Mouse (Mus musculus): Measurements from ENCODE around the gene Gga1. TPM values are rescaled to one million over a fixed set of nuclear protein-coding genes. Genes with fewer than 3 reads are reported as not detected.

Gene Gga1
- polyA plus RNA-seq, 1 experiment from 2014 or later, result 21.4 TPM

- Histone ChIP-seq H3K27ac (replicated peaks) (no peak overlapping the region; the same call in 1 of the 2 replicates), H3K4me2 (peak overlapping the region; percentile 100), H3K9ac (peak overlapping the region; percentile 69), H3K27me3 (0 out of 2 replicates have a peak, but pooled peaks cover 6% of the 10 kb centered on the region), H3K36me3 (replicated peaks) (peaks cover 26% of the 10 kb centered on the region), H3K9me3 (replicated peaks) (no peaks in the 10 kb centered on the region), H3K4me1 (replicated peaks) (peaks cover 53% of the 10 kb centered on the region), H3K4me3 (replicated peaks) (peak overlapping the region; percentile 68)
- ATAC-seq (ENCODE audit: insufficient read depth), result no peak
- WGBS (ENCODE audit: insufficient replicate concordance), result 37% methylated on average over 8 of the region's 8 CpGs
These were observed 38.1 kb downstream of the Gga1 start for GRCm38 (mm10) chr15:78914823-78915659.

DNA sequence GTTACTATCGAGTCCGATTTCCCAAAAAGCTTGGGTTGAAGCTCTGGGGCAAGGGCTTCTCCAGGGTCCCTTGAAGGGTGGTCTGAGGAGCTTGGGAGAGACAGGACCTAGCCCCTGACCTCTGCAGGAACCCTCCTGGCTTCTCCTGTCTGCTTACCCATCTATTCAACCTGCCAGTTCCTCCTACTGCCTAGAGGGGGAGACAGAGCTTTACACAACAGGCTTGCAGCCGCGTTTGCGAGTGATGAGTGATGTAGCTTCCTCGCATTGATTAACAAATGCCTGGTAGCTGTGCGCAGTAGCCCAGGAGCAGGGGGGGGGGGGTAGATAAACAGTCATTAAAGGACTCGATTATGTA lies 38.6 kb downstream of the Gga1 start:
- Histone ChIP-seq H3K9ac (no peak overlapping the region), H3K4me2 (peak overlapping the region; percentile 100), H3K4me3 (replicated peaks) (peak overlapping the region; percentile 68), H3K27me3 (0 out of 2 replicates have a peak, but pooled peaks cover 6% of the 10 kb centered on the region), H3K4me1 (replicated peaks) (peaks cover 59% of the 10 kb centered on the region), H3K27ac (replicated peaks) (no peak overlapping the region; the same call in 1 of the 2 replicates), H3K9me3 (replicated peaks) (no peaks in the 10 kb centered on the region), H3K36me3 (replicated peaks) (peaks cover 20% of the 10 kb centered on the region)
- WGBS (ENCODE audit: insufficient replicate concordance), result 6% methylated on average over 8 of the region's 8 CpGs
- no peak for ATAC-seq (ENCODE audit: insufficient read depth)

- Histone ChIP-seq H3K9ac (no peak overlapping the region), H3K27me3 (0 out of 2 replicates have a peak, but pooled peaks cover 6% of the 10 kb centered on the region), H3K9me3 (replicated peaks) (no peaks in the 10 kb centered on the region), H3K4me1 (replicated peaks) (peaks cover 61% of the 10 kb centered on the region), H3K27ac (replicated peaks) (peak overlapping the region; percentile 48), H3K4me2 (peak overlapping the region; percentile 100), H3K36me3 (replicated peaks) (peaks cover 15% of the 10 kb centered on the region), H3K4me3 (replicated peaks) (peak overlapping the region; percentile 4; the same call in 1 of the 2 replicates)
- no peak for ATAC-seq (ENCODE audit: insufficient read depth)
- 77% methylated on average over 12 of the region's 12 CpGs for WGBS (ENCODE audit: insufficient replicate concordance)
These were observed 39.2 kb downstream of the Gga1 start for GRCm38 (mm10) chr15:78916052-78916826.

DNA sequence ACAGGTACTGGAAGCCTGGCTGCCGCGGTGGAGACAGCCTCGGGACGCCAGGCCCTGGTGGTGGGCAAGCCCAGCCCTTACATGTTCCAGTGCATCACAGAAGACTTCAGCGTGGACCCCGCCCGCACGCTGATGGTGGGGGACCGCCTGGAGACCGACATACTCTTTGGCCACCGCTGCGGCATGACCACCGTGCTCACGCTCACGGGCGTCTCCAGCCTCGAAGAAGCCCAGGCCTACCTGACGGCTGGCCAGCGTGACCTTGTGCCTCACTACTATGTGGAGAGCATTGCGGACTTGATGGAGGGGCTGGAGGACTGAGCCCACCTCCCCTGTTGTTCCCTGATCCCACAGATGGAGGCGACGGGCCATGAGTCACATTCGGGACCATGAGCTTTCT lies 41.1 kb downstream of the Gga1 start:
- ATAC-seq (ENCODE audit: insufficient read depth), result no peak
- no peak overlapping the region for H3K9ac ChIP-seq
- no peak overlapping the region for H3K4me3 ChIP-seq (replicated peaks)
- H3K36me3 ChIP-seq (replicated peaks), result peaks cover 10% of the 10 kb centered on the region; the same call in 1 of the 2 replicates
- H3K27me3 ChIP-seq, result 0 out of 2 replicates have a peak, but pooled peaks cover 6% of the 10 kb centered on the region
- 87% methylated on average over 23 of the region's 23 CpGs for WGBS (ENCODE audit: insufficient replicate concordance)
- H3K9me3 ChIP-seq (replicated peaks), result no peaks in the 10 kb centered on the region
- H3K4me2 ChIP-seq, result no peak overlapping the region
- peaks cover 68% of the 10 kb centered on the region for H3K4me1 ChIP-seq (replicated peaks)
- H3K27ac ChIP-seq (replicated peaks), result no peak overlapping the region

DNA sequence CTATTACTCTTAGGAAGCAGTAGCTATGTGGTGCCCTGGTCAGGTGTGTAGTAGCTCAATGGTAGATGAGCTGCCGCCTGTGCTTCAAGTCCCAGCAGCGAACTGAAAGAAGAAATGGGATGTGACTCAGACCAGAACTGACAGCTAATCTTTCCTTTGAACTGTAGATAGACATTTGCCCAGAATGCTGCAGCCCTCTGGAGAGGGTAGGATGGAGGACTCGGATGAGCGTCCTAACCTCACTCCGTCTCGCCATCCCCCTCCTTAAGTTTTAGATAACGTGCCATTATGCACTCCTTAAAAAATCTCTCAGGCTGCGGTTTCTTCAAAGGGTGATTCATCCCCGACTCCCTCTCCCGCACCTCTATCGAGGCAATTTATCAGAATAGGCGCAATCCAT lies 42.9 kb downstream of the Gga1 start:
- no peaks in the 10 kb centered on the region for H3K27me3 ChIP-seq
- H3K9me3 ChIP-seq (replicated peaks), result no peaks in the 10 kb centered on the region
- no peak overlapping the region for H3K9ac ChIP-seq
- 76% methylated on average over 12 of the region's 12 CpGs for WGBS (ENCODE audit: insufficient replicate concordance)
- no peak overlapping the region for H3K4me3 ChIP-seq (replicated peaks)
- H3K27ac ChIP-seq (replicated peaks), result peak overlapping the region; percentile 66
- H3K36me3 ChIP-seq (replicated peaks), result peaks cover 10% of the 10 kb centered on the region; the same call in 1 of the 2 replicates
- peaks cover 68% of the 10 kb centered on the region for H3K4me1 ChIP-seq (replicated peaks)
- no peak for ATAC-seq (ENCODE audit: insufficient read depth)
- H3K4me2 ChIP-seq, result no peak overlapping the region

DNA sequence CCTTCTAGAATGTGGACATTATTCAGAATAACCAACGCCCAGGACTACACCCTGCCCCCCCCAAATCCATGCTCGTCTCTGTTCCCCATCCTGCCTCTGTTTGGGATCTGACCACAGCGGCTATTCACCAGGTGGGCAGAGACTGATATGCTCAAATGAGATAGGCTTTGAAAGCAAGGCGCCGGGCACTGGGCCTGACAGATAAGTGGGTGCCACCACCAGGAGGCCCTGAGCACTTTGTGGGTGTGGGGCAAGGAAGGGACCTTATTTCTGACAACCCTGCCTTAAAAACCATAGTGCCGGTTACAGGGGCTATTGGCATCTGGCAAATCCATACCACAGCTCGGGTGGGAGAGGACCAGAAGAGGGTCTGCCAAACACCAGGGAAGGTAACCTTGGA lies 45.7 kb downstream of the Gga1 start:
- Histone ChIP-seq H3K4me2 (peak overlapping the region; percentile 79), H3K9ac (peak overlapping the region; percentile 66), H3K4me1 (replicated peaks) (peaks cover 75% of the 10 kb centered on the region), H3K9me3 (replicated peaks) (no peaks in the 10 kb centered on the region), H3K36me3 (replicated peaks) (peaks cover 10% of the 10 kb centered on the region; the same call in 1 of the 2 replicates), H3K27me3 (no peaks in the 10 kb centered on the region), H3K27ac (replicated peaks) (peak overlapping the region; percentile 98), H3K4me3 (replicated peaks) (peak overlapping the region; percentile 49)
- peak; percentile 81 for ATAC-seq (ENCODE audit: insufficient read depth)
- WGBS (ENCODE audit: insufficient replicate concordance), result 13% methylated on average over 7 of the region's 7 CpGs

- Histone ChIP-seq H3K27ac (replicated peaks) (peak overlapping the region; percentile 98), H3K9ac (peak overlapping the region; percentile 66), H3K9me3 (replicated peaks) (no peaks in the 10 kb centered on the region), H3K36me3 (replicated peaks) (peaks cover 5% of the 10 kb centered on the region; the same call in 1 of the 2 replicates), H3K4me3 (replicated peaks) (peak overlapping the region; percentile 49), H3K4me1 (replicated peaks) (peaks cover 84% of the 10 kb centered on the region), H3K27me3 (no peaks in the 10 kb centered on the region), H3K4me2 (peak overlapping the region; percentile 79)
- peak; percentile 77 for ATAC-seq (ENCODE audit: insufficient read depth)
- WGBS (ENCODE audit: insufficient replicate concordance), result 15% methylated on average over 6 of the region's 6 CpGs
These were observed 46.6 kb downstream of the Gga1 start for GRCm38 (mm10) chr15:78923585-78923984.

DNA sequence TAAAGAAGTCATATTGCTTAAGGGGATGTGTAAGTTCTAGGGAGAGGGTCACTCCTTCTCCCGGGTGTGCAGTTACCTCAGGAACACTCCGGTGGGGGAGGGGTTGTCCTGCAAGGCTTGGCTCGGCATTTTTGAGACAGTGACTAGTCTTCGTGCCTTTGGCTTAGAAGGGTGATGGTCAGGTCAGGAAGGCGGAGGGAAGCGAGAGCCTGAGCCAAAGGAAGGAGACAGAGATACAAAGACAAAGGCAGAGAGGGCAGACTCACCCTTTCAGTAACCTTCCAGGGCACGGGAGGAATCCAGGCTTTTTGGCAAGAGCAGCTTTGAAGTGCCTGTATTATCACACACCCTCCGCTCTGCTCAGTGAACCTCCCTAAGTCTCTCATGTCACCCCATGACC lies 48.1 kb downstream of the Gga1 start:
- Histone ChIP-seq H3K9me3 (replicated peaks) (no peaks in the 10 kb centered on the region), H3K9ac (no peak overlapping the region), H3K27ac (replicated peaks) (peak overlapping the region; percentile 98), H3K4me1 (replicated peaks) (peaks cover 87% of the 10 kb centered on the region), H3K36me3 (replicated peaks) (peaks cover 8% of the 10 kb centered on the region; the same call in 1 of the 2 replicates), H3K4me3 (replicated peaks) (no peak overlapping the region), H3K27me3 (no peaks in the 10 kb centered on the region), H3K4me2 (peak overlapping the region; percentile 92; the same call in 1 of the 2 replicates)
- 51% methylated on average over 8 of the region's 8 CpGs for WGBS (ENCODE audit: insufficient replicate concordance)
- no peak for ATAC-seq (ENCODE audit: insufficient read depth)

DNA sequence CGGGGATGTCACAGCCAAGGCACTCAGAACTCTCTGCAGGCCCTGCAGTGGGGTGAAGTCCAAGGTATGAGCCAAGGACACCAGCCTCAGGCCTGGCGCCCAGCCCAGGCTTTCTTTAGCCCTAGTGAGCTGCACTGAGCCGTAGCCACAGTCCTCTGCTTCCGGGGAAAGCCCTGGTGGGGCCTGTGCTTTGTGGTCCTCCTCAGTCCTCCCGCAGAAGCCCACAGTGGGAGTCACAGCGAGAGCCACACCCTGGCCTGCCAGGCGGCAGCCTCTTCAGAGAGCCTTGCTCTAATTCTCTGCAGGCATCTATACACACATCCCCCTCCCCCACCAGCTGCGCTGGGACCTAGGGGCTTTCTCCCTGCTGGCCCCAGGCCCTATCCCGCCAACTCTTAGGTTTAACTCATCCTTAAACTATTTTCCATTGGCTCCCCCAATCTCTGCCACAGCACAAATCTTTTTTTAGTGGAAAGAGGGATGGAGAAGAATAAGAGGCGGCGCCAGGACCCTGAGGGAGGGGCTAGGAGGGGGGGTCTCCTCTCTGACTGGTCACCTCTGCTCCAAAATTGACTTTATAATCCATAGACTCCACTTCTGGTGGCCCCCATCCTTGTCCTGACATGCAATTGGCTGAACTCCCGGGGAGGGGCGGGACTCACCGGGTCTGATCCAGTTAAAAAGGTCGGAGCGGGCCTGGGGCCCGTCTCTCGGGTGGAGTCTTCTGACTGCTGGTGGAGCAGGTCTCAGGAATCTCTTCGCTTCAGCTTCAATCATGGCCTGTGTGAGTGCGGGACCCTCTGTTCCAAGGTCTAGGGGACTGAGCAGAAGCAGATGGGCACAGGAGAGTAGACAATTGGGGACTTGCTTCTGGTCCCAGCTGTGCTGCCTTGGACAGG lies 49.3 kb downstream of the Gga1 start, which contains the start of gene Lgals1:
Gene Lgals1 (plus strand): TSS at position 705 of the 899 bp plus-strand sequence.
- peaks cover 84% of the 10 kb centered on the region for H3K4me1 ChIP-seq (replicated peaks)
- peak within 1 kb of the TSS; percentile 92 for H3K4me2 ChIP-seq
- peaks cover 10% of the 10 kb centered on the region; the same call in 1 of the 2 replicates for H3K36me3 ChIP-seq (replicated peaks)
- H3K4me3 ChIP-seq (replicated peaks), result peak within 1 kb of the TSS; percentile 59
- H3K9me3 ChIP-seq (replicated peaks), result no peaks in the 10 kb centered on the region
- peak within 1 kb of the TSS; percentile 98 for H3K27ac ChIP-seq (replicated peaks)
- peak within 1 kb of the TSS; percentile 58 for H3K9ac ChIP-seq
- ATAC-seq (ENCODE audit: insufficient read depth), result peak; percentile 38
- WGBS (ENCODE audit: insufficient replicate concordance), result 6% methylated on average over 20 of the region's 20 CpGs
- H3K27me3 ChIP-seq, result no peaks in the 10 kb centered on the region
